Mouse (Mus musculus) c-Kit-positive CD71-positive TER-119-negative erythroid progenitor cells, embryonic 14.5 days (primary cell): ENCODE results near the gene Slco1b2.
"Not testable (repeated sequence)": the region's sequence is repeated elsewhere in the genome, so short reads cannot be mapped to it uniquely, and the experiment has no call there.

ENCODE experiments used
- DNase-seq: peaks from one replicate; pipeline ENCODE4 v3.0.0-alpha.2; 2013; ENCODE audit warnings: low read depth

Gene Slco1b2

GRCm38 (mm10) chr6:141629291-141629690 lies at the start of gene Slco1b2:
Gene Slco1b2 (plus strand): TSS chr6:141629518.
- no peak for DNase-seq

- DNase-seq = no peak
Measured at GRCm38 (mm10) chr6:141584791-141585403, 44.4 kb upstream of the Slco1b2 start.

DNA sequence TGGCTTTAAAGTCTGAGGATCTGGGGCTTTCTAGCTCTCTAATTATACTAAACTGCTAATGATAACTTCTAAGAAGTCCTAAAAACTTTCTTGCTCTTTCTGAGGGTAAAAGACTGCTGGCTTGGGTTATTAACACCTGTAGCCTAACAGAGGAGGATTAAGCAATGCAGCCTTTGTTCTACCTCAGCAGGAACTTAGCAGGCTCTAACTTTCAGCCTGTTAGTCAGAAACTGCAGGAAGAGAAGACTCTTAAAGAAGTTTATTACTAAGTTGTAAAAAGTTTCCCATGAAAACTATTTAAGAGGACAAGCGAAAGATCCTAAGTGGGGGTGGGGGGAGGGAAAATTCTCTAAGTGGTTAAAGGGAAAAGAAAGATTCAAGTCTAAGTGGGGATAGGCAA lies 39.3 kb upstream of the Slco1b2 start:
- DNase-seq = no peak

DNA sequence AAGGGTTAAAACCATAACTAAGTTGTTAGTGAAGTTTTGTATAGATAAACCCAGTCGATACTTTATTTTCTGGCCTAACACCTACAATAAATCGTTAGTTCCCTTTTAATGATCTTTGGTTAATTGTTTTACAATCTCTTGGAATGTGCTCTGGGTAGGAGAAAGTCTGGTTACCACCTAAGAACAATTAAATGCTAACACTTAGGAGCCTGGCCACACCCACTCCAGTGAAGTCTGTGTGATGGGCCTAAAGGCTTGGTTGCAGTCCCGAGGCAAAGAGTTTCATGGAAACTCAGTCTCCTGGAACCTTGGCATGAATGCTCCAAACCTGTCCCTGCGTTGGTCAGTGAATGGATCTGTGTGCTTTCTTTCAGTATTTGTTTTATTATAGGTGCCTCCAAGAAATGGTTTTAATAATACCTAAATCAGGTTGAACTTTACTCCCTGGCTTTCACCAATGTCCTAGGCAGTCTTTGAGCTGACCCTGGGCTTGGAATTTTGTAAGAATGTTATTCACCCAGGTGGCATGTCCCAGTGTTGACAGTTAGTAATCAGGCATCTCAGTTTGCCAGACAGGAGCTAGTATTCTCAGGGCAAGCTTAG lies 38.6 kb upstream of the Slco1b2 start:
- not testable (repeated sequence) for DNase-seq

DNA sequence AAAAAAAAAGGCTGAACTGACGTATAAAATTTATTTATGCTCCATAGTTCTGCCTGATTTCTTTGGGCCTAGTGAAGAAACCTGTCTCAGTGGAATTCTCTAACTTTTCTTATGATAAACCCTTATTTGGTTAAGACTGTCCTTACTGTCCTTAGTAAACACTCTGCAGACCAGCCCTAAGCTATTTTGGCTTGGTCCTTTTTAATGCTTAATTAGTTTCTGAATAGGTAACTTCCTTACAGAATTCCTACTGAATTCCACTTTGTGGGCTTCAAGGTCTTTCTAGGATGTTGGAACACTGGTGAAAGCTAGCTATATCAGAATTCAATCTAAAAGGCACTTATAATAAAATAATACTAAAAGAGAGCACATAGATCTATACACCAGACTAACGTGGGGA lies 33.2 kb upstream of the Slco1b2 start:
- no peak for DNase-seq

GRCm38 (mm10) chr6:141597037-141597436 lies 32.3 kb upstream of the Slco1b2 start:
- DNase-seq = no peak

GRCm38 (mm10) chr6:141600940-141601339 lies 28.4 kb upstream of the Slco1b2 start:
- no peak for DNase-seq

DNA sequence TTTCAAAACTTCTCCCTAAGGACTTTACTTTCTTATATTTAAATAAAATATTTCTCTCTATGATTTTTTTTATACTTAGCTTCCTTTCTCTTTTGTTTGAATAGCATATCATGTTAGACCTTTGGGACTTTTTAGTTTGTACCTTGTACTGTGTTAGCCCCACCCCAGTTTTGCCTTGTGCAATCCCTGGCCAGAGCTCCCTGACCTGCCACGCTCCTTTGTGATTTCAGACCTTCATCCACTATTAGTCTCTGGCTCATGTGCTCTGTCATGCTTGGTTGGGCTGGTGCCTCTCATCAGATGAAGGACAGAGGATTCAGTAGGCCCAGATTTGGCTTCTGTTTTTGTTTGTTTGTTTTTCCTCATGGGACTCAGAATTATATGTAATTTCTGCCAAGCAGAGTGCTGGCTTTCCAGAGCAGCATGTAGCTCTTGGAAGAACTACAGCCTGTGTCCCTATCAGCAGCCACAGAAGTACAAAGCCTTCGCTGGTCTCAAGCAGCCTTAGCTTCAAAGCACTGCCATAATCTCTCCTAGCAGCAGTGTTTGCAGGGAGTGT lies 18.5 kb upstream of the Slco1b2 start:
- DNase-seq = no peak

GRCm38 (mm10) chr6:141614017-141614416 lies 15.3 kb upstream of the Slco1b2 start:
- no peak for DNase-seq

- DNase-seq = no peak
Measured at GRCm38 (mm10) chr6:141615348-141615747, 14.0 kb upstream of the Slco1b2 start.

DNA sequence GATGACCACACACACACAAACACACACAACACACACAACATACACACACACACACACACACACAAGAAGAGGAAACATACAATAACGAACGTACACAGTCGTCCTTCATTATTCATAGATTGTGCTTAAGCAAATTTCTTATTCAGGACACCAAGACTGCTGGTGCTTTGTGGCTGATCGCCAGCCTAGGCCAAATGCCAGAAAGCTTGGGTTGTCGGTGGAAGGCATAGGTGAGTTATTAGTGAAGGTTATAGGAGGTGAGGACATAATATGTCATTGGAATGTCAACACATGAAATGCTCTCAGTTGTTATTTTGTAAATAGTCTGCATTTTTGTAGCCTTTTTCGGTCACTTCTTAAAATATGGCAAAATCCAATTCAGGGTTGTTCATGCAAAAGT lies 3.6 kb downstream of the Slco1b2 start:
- DNase-seq = no peak

- no peak for DNase-seq
Measured at GRCm38 (mm10) chr6:141635250-141635649, 5.9 kb downstream of the Slco1b2 start.

DNA sequence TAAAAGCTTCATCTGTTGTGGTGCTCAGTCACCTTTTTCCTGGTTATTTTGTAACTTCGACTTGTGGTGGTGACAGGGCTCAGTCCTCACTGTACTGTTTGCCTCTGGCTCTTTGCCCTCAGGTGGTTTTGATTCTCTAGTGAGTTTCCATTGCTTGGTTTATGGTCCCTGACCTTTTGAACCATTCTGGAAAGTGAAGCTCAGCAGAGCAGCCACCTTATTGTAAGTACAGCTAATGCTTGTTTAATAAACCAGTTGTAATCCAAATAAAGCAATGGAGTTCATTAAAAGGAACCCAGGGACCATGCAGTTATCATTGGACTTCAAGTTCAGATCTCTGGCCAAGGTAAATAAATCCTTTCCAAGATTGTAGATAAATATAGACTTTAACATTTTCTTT lies 11.3 kb downstream of the Slco1b2 start:
- DNase-seq = no peak

GRCm38 (mm10) chr6:141687008-141687407 lies 57.7 kb downstream of the Slco1b2 start:
- no peak for DNase-seq

DNA sequence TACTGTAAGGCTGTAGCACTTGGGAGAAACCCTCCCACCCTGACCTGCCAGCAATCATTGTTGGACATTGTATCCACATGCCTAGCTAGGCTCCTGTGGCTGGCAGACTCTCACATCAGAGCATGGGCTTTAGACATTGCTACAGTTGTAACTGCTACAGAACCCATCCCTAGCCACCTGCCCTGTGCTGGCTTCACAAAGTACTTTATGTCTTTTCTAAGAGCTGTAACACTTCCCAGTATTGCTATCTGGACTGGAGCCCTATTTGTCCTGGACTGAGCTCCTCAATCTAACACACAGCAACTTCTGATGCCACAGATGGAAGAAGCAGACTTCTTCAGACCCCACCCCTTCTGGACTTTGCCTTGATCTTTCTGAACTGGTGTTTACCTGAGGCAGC lies 61.9 kb downstream of the Slco1b2 start:
- DNase-seq = no peak
